Mouse (Mus musculus): ENCODE results near the gene Naxe.

DNA sequence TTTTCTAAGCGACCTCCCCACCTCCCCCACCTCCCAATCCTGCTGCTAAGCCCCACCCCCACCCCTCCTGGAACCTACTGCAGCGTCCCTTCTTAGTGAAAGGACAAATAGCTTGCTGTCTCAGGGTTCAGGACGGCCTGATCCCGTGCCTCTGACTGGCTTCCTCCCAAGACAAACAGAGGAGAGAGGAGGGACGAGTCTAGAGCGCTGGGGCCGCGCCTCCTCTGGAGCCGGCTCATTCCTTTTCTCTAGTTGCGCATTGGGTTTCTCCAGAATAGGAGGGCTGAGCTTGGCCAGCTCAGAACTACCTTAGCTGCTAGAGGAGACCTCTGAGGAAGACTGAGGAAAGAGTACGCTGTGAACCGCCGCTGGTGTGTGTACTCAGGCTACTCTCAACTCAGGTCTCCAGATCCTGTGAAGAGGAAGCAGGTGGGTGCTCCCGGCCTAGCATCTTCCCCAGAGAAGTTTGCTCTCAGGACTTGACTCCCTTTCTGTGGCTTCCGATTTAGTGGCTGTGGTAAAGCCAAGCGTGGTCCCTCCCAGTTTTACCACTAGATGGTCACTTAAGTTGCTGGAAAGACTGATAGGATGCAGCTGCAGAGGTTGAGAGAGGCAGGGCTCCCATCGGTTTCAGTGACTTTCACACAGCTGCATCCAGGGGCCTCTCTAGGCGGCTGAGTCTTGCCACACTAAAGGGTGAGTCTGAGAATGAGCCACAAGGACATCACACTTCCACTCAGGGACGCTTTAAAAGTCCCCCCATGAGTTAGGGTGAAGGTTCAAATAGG is 27.5 kb downstream of the Naxe start:
- TF ChIP-seq TAL1 (conservative IDR thresholded peaks at IDR 0.05; ENCODE audit: low read depth, low read length), result no peak
- TF ChIP-seq CTCF (IDR thresholded peaks at IDR 0.05; ENCODE audit: low read depth, low read length), result no peak
- no peak for TF ChIP-seq GATA1 (IDR thresholded peaks at IDR 0.05; ENCODE audit: borderline replicate concordance, low read length)
- TF ChIP-seq GATA2 (IDR thresholded peaks at IDR 0.05; ENCODE audit: borderline replicate concordance, low read depth, low read length), result no peak
